Mouse (Mus musculus) hindlimb bud, embryonic 11.5 days (tissue): ENCODE results near the gene Nap1l4.

Source experiments
- DNase-seq: peaks from one replicate; pipeline ENCODE4 v3.0.0-alpha.2; 2012; ENCODE audit warnings: low read depth, low spot score; ENCODE audit errors: extremely low spot score

Gene Nap1l4

GRCm38 (mm10) chr7:143532410-143532809 is 16.5 kb downstream of the Nap1l4 start:
- no peak for DNase-seq

DNA sequence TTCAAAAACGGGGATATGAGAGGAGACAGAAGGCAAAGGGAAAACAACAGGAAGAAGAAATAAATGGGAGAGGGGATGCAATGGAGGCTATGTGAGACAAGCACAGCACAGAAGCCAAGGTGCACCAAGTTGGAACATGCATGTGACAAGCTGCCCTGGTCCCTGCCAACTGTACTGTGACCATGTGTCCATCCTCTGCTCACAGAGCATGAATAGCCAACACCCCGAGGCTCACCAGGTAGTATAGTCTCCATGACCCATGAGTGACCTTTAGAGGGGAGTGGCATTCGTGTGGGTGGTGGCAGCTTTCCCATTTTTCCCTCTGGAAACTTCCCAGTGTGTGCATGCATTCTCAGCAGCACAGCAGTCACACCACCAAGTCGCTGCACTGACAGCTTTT is 29.6 kb downstream of the Nap1l4 start:
- no peak for DNase-seq

DNA sequence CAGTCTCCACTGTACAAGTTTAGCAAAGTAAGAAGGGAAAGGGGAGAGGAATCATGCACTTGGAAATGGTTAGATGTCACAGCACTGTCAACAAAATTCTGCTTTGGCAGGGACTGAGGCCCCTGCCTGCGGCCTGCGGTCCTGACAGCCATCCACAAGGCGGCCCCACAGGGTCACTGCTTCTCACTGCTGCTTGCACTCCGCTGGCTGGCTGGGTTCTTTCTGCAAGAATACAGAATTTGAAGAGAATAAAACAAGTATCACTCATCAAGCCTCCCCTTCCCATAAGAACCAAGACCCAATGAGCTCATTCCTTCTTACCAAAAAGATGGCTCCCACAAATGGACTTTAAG is 34.5 kb downstream of the Nap1l4 start:
- DNase-seq = no peak

- DNase-seq = no peak
Measured at GRCm38 (mm10) chr7:143513763-143514415, 35.0 kb downstream of the Nap1l4 start.

- DNase-seq = no peak
Measured at GRCm38 (mm10) chr7:143511335-143511712, 37.6 kb downstream of the Nap1l4 start.

GRCm38 (mm10) chr7:143510593-143511334 is 38.1 kb downstream of the Nap1l4 start:
- DNase-seq = no peak

DNA sequence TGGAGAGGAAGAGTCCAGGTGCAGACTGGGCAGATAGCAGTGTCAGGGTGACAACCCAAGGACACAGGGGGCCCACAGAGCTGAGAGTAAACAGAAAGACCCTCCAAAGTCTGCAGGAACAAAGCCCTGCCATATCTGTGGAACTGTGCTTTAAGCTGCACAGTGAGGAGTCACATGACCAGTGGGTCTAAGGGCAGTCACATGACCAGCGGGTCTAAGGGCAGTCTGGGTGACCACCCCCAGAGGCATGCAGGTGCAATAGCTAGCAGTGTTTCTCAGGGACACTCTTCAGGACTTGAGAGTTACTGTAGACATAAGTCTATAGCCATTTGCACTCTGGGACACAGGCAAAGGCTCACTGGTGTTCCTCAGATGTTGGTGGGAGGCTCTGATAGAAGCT is 39.3 kb downstream of the Nap1l4 start:
- DNase-seq = no peak

DNA sequence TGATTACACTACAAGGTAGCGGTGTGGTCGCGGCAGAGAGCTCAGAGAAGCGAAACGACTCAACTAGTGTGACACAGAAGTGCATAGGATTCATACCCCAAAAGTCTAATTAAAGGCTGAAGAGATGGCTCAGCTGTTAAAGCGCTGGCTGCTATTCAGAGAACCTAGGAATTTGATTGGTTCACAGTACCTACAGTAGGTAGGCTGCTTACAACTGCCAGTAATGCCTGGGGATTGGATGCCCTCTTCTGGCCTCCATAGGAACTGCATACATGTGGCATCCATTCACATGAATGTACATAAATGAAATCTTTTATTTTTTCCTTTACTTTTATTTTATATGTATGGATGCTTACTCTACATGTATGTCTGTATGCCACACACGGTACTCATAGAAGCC is 42.2 kb downstream of the Nap1l4 start:
- DNase-seq = peak; percentile 39

DNA sequence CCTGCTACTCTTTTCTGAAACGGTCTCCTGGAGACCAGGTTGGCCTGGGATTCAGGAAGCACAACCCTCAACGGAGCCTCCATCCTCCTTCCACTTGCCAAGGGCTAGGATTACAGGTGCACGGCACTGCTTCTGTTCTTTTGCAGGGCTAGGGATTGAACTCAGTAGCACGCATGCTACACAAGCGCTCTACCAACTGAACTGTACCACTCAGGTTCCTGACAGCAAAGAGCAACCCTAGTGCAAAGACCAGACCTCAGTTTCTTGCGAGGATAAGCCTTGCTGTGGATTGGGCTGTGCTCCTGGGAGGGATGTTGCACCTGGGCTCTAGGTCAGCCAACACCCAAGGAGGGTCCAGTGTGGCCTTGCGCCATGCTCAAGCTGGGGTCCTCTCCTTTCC is 42.6 kb downstream of the Nap1l4 start:
- no peak for DNase-seq

GRCm38 (mm10) chr7:143505823-143506222 is 43.1 kb downstream of the Nap1l4 start:
- DNase-seq = no peak

GRCm38 (mm10) chr7:143505411-143505810 is 43.5 kb downstream of the Nap1l4 start:
- DNase-seq = no peak

- no peak for DNase-seq
Measured at GRCm38 (mm10) chr7:143503926-143504325, 45.0 kb downstream of the Nap1l4 start.

DNA sequence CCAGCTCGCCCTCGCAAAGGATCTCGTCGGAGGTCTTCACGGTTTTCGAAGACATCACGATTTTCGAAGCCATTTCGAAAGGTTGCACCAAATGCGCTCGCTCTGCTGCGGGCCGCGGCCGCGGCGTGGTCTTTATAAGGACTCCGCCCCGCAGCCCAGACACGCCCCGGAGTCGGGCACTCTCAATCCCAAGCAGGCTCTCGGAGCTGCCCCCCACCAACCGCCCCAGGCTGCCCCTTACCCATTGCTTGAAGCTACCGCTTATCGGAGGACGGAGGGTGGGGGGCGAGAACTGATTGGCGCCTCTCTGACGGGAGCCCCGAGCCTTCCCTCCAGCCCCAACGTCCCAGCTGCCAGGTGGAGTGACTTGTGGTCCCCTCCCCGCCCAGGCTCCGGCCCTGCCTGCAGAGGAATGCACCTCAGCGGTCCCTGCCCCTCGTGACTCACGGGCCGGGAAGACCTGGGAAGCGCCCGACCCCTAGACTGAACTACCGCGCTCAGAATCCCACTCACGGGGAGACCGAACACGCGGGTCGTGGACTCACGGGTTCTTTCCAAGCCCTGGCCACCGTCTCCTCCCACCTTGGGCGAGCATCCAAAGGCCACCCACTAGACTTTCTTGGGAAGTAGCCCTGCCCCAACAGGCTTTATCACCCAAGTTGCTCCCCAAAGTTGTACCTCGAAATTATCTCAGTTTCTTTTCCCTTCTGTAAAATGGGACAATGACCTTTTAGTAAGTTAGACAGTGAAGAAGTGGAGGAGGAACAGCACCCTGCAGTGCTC is 46.3 kb downstream of the Nap1l4 start, which contains the start of gene Phlda2:
Gene Phlda2 (minus strand): TSS at position 733 of the 783 bp plus-strand sequence.
- DNase-seq = no peak

DNA sequence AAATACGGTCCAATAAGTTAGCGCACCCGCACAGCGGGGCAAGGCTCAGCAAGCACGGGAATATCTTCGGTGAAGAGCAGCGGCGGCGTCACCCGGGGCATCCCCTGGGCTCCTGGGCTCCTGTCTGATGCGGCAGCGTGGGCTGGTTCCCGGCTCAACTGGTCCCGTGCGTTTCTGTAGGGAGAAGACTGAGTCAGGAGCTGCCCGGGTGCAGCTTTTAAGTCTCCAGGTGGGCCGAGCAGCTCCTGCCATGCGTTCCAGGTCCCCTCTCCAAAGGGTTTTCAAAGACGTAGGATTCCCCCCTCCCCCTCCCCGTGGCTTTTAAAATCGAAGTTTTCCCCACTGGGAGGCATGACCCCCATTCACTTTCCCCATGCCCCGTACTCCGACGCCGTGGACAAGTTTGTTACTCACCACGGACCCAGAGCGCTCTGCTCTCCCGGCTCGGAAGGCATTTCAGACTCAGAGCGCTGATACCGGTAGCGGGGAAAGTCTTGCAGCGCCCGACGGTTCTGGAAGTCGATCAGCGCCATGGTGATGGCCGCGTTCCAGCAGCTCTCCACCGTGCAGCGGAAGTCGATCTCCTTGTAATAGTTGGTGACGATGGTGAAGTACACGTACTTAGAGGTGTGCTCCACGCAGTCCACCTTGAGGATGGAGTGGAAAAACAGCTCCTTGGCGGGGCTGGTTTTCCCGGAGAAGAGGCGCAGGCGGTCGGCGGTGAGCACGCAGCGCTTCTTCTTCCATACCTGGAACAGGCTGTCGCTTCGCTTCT is 47.1 kb downstream of the Nap1l4 start:
- no peak for DNase-seq

DNA sequence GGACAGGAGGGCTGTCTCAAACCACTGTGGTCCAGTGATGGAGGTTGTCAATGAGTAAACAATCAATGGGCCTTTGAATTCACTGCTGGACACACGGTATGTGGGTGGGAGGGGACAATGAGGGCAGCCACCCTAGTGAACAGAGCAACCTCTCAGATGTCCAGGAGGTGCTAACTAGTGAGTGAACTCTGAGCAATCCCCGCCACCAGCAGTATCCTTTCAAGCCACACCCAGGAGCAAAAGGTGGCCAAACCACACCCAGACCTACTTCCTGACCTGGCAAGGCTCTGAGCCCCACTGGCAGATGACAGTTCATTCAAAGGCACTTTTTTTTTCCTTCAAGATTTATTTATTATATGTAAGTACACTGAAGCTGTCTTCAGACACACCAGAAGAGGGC is 48.0 kb downstream of the Nap1l4 start:
- DNase-seq = no peak

- DNase-seq = no peak
Measured at GRCm38 (mm10) chr7:143498584-143498983, 50.3 kb downstream of the Nap1l4 start.

DNA sequence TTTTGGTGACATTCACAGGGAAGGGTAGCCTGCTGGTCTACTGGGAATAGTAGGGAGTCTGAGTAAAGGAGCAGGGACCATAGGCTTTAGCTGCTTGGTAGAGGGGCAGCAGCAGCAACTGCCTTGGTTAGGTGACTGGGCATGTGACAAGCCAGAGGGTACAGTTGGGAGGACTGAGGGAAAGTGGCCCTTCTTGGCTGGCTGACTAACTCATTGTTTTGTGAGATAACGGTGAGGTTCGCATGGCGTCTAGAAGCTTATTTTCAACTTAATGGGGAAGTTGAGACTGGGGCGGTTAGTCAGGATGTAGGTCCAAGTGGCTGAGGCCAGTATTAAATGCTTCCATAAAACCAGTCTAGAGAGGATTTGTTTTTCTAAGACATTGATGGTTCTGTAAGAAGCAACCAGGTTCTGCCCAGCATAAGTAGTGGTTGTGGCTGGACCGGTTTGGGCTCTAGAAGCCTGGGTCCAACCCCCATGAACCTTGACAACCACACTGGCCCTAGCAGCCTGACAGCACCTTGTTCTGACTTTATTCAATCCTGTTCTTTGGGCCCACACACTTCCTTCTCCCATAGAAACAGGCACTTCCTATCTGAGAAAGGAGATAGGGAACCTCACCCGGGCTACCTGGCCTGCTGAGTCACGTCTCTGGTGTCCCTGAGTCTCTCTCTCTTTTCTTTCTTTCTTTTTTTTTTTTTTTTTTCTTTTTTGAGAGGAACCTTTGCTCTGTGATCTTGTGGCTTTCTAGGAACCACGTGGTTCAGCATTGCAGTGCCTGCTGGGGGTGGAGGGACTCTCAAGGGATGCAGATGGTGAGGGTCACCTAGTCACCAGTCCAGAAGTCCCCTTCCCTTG is 53.6 kb downstream of the Nap1l4 start:
- no peak for DNase-seq

DNA sequence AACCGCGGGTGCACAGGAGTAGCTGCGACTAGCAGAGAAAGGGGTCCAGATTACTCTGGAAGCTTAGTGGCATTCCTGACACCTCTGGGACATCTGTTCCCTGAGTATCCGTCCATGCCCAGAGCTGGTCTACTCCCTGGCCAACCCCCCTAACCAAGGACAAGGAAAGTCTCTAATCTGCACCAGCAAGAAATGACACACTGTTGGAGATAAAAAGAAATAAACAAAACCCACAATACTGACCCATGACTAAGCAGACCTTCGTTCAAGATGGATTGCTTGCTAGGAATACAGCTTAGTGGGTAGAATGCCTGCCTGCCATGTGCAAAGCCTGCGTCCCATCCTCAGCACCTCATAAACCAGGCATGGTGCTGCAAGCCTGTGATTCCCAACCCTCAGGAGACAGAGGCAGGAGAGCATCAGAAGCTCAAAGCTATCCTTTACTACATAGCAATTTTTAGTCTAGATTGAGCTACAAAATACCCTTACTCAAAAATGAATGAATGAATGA is 55.2 kb downstream of the Nap1l4 start:
- DNase-seq = no peak

DNA sequence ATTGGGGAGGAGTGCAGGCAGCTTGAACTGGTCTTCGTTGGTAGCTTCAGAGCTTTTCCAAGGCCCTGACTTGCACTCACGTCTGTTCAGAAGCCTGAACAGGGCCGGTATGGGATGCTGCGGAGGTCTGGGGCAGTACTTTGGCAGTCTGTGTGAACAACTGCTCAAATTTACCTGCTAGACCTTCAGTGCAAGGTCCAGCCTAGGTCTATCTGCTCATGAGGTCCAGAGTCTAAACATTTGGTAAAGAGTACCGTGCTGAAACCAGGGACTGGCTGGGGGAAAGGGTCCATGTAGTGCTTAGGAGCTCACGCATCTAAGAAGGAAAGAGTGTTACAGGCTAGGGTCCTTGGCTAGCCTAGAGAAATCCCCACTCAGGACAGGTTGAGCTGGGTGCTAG is 59.2 kb downstream of the Nap1l4 start:
- DNase-seq = no peak

GRCm38 (mm10) chr7:143482541-143482940 is 66.4 kb downstream of the Nap1l4 start:
- no peak for DNase-seq
